Mouse (Mus musculus): ENCODE results near the gene Sdk2. TPM values are rescaled to one million over a fixed set of nuclear protein-coding genes. Genes with fewer than 3 reads are reported as not detected.

Sdk2 gene
- polyA plus RNA-seq, 1 experiment from 2014 or later = 6.5 TPM

DNA sequence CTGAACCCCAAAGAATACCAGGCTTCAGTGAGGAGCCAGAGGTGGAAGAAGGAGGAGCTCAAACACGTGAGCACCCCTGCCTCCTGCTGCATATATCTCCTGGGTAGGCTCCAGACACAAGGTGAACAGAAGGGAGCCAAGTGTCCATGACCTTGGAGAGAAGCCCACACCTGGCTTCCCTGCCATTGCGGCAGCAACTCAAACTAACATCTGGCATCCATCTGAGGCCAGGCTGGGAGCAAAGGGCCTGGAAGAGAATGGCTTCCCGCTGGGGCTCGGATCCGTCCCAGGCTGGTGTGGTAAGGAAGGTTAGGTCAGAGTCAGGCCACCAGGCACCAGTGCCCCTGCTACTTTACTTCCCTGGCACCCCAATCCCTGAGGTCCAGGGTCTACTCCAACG, 338.9 kb downstream of the Sdk2 start:
- Histone ChIP-seq H3K36me3 (peaks cover 41% of the 10 kb centered on the region), H3K27me3 (no peaks in the 10 kb centered on the region), H3K4me3 (no peak overlapping the region), H3K9me3 (no peaks in the 10 kb centered on the region), H3K9ac (no peak overlapping the region), H3K4me2 (no peak overlapping the region; the same call in 1 of the 2 replicates), H3K4me1 (peaks cover 65% of the 10 kb centered on the region), H3K27ac (peak overlapping the region; percentile 70)
- WGBS = 35% methylated on average over 6 of the region's 6 CpGs
- ATAC-seq (ENCODE audit: insufficient number of reproducible peaks, low FRiP score, low TSS enrichment, low read depth) = no peak

DNA sequence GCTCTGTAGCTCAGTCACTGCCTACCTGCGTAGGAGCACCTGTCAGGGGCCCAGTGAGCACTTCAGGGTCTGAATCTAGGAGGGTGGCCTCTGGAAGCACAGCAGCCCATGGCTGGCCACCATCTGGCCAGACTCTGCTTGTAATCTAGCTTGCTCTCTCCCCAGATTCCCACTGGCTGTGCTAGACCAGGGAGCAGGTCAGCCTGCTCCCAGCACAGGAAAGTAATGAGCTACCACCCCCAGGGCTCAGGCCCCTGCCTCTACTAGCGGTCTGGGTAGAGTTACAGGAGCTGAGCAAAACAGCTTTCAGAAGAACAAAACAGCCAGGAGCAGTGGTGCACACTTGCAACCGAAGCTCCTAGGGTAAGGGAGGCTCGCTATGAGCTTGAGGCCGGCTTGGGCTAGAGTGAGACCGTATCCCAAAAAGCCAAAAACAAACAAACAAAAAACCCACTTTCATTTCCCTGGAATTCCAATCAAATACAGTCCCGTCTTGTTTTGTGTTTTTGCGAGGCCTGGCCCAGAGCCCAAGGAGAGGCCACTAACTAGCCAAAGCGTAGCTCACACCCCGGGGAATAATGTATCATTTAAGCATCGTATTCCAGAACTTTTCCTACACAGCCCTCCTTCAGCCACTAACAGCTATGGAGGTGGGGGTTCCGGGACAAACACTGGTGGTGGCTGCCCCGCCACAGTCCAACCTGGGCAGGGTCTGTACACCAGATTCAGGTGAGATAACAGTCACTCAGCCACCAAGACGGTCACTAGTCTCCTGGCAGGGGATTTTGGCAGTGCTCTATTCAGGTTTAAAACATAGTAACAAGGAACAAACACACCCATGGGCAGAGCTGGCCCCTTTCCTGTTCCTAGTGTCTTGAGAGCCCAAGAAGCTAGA, 339.6 kb downstream of the Sdk2 start:
- Histone ChIP-seq H3K27ac (peak overlapping the region; percentile 70), H3K4me1 (peaks cover 58% of the 10 kb centered on the region), H3K4me2 (no peak overlapping the region), H3K4me3 (no peak overlapping the region), H3K9ac (no peak overlapping the region), H3K27me3 (no peaks in the 10 kb centered on the region), H3K36me3 (peaks cover 41% of the 10 kb centered on the region), H3K9me3 (no peaks in the 10 kb centered on the region)
- 35% methylated on average over 14 of the region's 14 CpGs for WGBS
- ATAC-seq (ENCODE audit: insufficient number of reproducible peaks, low FRiP score, low TSS enrichment, low read depth) = no peak
